9 mouse cellular contexts compared by ENCODE assay signal in genomic region chr1:139423931-139424330, GRCm38 (mm10). TPM values are rescaled to one million over a fixed set of nuclear protein-coding genes. Genes with fewer than 3 reads are reported as not detected.
DNase-seq lines count a peak whose midpoint lies in the region; ATAC-seq and TF ChIP-seq lines count a peak whose summit lies in the region.
"Had no signal": no experiment of that assay in that cellular context is flagged by ENCODE, and none has a peak within 500 bp of the region (broad histone marks: within the 10 kb centered on the region; RNA-seq: fewer than 3 reads in every experiment).

No protein-coding gene starts in this region.

- H3K4me3 ChIP-seq in heart, adult 2 months = peak overlapping the region; percentile 9; the same call in 1 of the 2 replicates
- peak overlapping the region; percentile 88 for H3K4me3 ChIP-seq in G1E (ENCODE audit: low read depth, low read length)
- H3K4me3 ChIP-seq in hindbrain, embryonic 13.5 days = peak overlapping the region; percentile 79
- peak overlapping the region; percentile 87 for H3K4me3 ChIP-seq in midbrain, embryonic 12.5 days

- H3K36me3 ChIP-seq in heart, adult 2 months (ENCODE audit: control insufficient read depth, insufficient read depth, low read length) = peaks cover 29% of the 10 kb centered on the region
- peaks cover 30% of the 10 kb centered on the region for H3K36me3 ChIP-seq in G1E (replicated peaks)
- peaks cover 4% of the 10 kb centered on the region for H3K36me3 ChIP-seq in hindbrain, embryonic 13.5 days
- peaks cover 4% of the 10 kb centered on the region for H3K36me3 ChIP-seq in midbrain, embryonic 12.5 days

- intact Hi-C loops in heart, adult 2 months (cut with DNase I) = loop anchor here (10.0 kb wide), 1 partner anchor 579 kb away; the partner anchor contains the start of gene Lhx9
- intact Hi-C loops in heart, postnatal 10 days (cut with DNase I) = loop anchor here (2.0 to 10.0 kb wide), 2 partner anchors 29 to 579 kb away; partner anchors contain the start of gene Lhx9

- H3K27ac ChIP-seq in heart, adult 2 months = no peak overlapping the region
- H3K27ac ChIP-seq in hindbrain, embryonic 13.5 days = no peak overlapping the region
- no peak overlapping the region for H3K27ac ChIP-seq in midbrain, embryonic 12.5 days (replicated peaks)

- H3K4me2 ChIP-seq in hindbrain, embryonic 13.5 days = peak overlapping the region; percentile 70
- peak overlapping the region; percentile 72 for H3K4me2 ChIP-seq in midbrain, embryonic 12.5 days (replicated peaks)

- H3K9ac ChIP-seq in heart, adult 2 months (ENCODE audit: low read depth, low read length) = peak overlapping the region; percentile 38; the same call in 1 of the 2 replicates
- H3K9ac ChIP-seq in hindbrain, embryonic 13.5 days = peak overlapping the region; percentile 94
- H3K9ac ChIP-seq in midbrain, embryonic 12.5 days (replicated peaks) = peak overlapping the region; percentile 94

- no peak for DNase-seq in heart, adult 2 months
- DNase-seq in heart, postnatal 10 days = no peak
- no peak for DNase-seq in G1E (ENCODE audit: low spot score)
- no peak for DNase-seq in cerebellum, adult 9-11 months
- no peak for DNase-seq in cerebellum, postnatal 14 days
- no peak for DNase-seq in testis, postnatal 14 days (ENCODE audit: low spot score)
- DNase-seq: lung, adult 18-20 months had no signal

- 14% methylated on average over 10 of the region's 10 CpGs for WGBS in heart, adult 2 months
- WGBS in hindbrain, embryonic 13.5 days = 46% methylated on average over 10 of the region's 10 CpGs
- 65% methylated on average over 10 of the region's 10 CpGs for WGBS in midbrain, embryonic 12.5 days

- TF ChIP-seq EP300 in heart, adult 2 months (IDR thresholded peaks at IDR 0.05; ENCODE audit: insufficient read depth, low read depth, low read length) = no peak

- H3K79me2 ChIP-seq in heart, adult 2 months (replicated peaks; ENCODE audit: control insufficient read depth, insufficient read depth, low read length) = peaks cover 3% of the 10 kb centered on the region; the same call in 1 of the 2 replicates

- no peak for TF ChIP-seq CTCF in heart, adult 2 months (IDR thresholded peaks at IDR 0.05)
- TF ChIP-seq CTCF in G1E (IDR thresholded peaks at IDR 0.05; ENCODE audit: low read depth, low read length) = no peak

- no peak for TF ChIP-seq POLR2A in heart, adult 2 months (IDR thresholded peaks at IDR 0.05; ENCODE audit: insufficient read depth, low read depth, low read length)

- ATAC-seq in G1E (ENCODE audit: extremely low read depth, insufficient number of reproducible peaks, low FRiP score, poor library complexity, severe bottlenecking) = no peak
- no peak for ATAC-seq in hindbrain, embryonic 13.5 days (ENCODE audit: low FRiP score)
- ATAC-seq in midbrain, embryonic 12.5 days (ENCODE audit: low FRiP score, low read depth) = no peak

- H3K9me3 ChIP-seq in G1E (replicated peaks) = no peaks in the 10 kb centered on the region
- H3K9me3 ChIP-seq in hindbrain, embryonic 13.5 days = no peaks in the 10 kb centered on the region
- no peaks in the 10 kb centered on the region for H3K9me3 ChIP-seq in midbrain, embryonic 12.5 days

- no peaks in the 10 kb centered on the region for H3K27me3 ChIP-seq in heart, adult 2 months (ENCODE audit: control insufficient read depth, insufficient read depth, low read length)
- H3K27me3 ChIP-seq in G1E (ENCODE audit: insufficient read depth, low read length) = no peaks in the 10 kb centered on the region
- no peaks in the 10 kb centered on the region for H3K27me3 ChIP-seq in hindbrain, embryonic 13.5 days
- H3K27me3 ChIP-seq in midbrain, embryonic 12.5 days = no peaks in the 10 kb centered on the region

- H3K4me1 ChIP-seq in heart, adult 2 months (ENCODE audit: control insufficient read depth, insufficient read depth, low read length) = peaks cover 17% of the 10 kb centered on the region
- peaks cover 51% of the 10 kb centered on the region for H3K4me1 ChIP-seq in G1E (ENCODE audit: insufficient read depth, low read depth, low read length)
- peaks cover 39% of the 10 kb centered on the region for H3K4me1 ChIP-seq in hindbrain, embryonic 13.5 days (replicated peaks)
- H3K4me1 ChIP-seq in midbrain, embryonic 12.5 days = peaks cover 36% of the 10 kb centered on the region

RNA-seq across cellular contexts. Expression of gene Zbtb41, which starts 1.8 kb away (rescaled TPM):
- 10 to 100 TPM; 20.5 to 23.4 TPM for total RNA-seq in heart, adult 2 months (2021)
- 2.9 and 8.5 TPM in 2 replicates for polyA plus RNA-seq in heart, adult 2 months (2012; rRNA removed)
- 10 to 100 TPM; 23.9 to 27.4 TPM for total RNA-seq in heart, postnatal 10 days (2021)
- total RNA-seq in G1E (2014; fragmentation: Nextera tagmentation) (28.6 and 29.3 TPM in 2 replicates), G1E (2017) (24.4 and 29.4 TPM in 2 replicates)
- polyA plus RNA-seq in G1E (2012) = 0.56 and 0.76 TPM in 2 replicates
- polyA plus RNA-seq in hindbrain, embryonic 13.5 days (2015; fragmentation: Nextera tagmentation; extraction: Ambion mirVana) = 12.8 and 13.6 TPM in 2 replicates
- 22.9 and 29.3 TPM in 2 replicates for polyA plus RNA-seq in midbrain, embryonic 12.5 days (2016; fragmentation: Nextera tagmentation; extraction: Ambion mirVana)

RNA-seq across cellular contexts. Expression of gene Aspm, which starts 30.6 kb away (rescaled TPM):
- under 1 TPM; 0.25 to 0.29 TPM for total RNA-seq in heart, adult 2 months (2021)
- polyA plus RNA-seq in heart, adult 2 months (2012; rRNA removed) = 0.08 and 0.12 TPM in 2 replicates
- total RNA-seq in heart, postnatal 10 days (2021) = 10 to 100 TPM; 10.3 to 10.4 TPM
- 83.9 and 107 TPM in 2 replicates for total RNA-seq in G1E (2014; fragmentation: Nextera tagmentation)
- total RNA-seq in G1E (2017) = 53.6 and 63.2 TPM in 2 replicates
- polyA plus RNA-seq in G1E (2012) = 5.3 and 5.4 TPM in 2 replicates
- polyA plus RNA-seq in hindbrain, embryonic 13.5 days (2015; fragmentation: Nextera tagmentation; extraction: Ambion mirVana) = 4.5 and 4.9 TPM in 2 replicates
- polyA plus RNA-seq in midbrain, embryonic 12.5 days (2016; fragmentation: Nextera tagmentation; extraction: Ambion mirVana) = 26.2 TPM in 2 replicates

RNA-seq across cellular contexts. Expression of gene Crb1, which starts 47.0 kb away (rescaled TPM):
- 1 to 10 TPM in 1 of 2 experiments, under 1 TPM in 1; 0.41 to 1.4 TPM for total RNA-seq in heart, adult 2 months (2021)
- polyA plus RNA-seq in heart, adult 2 months (2012; rRNA removed) = 0.10 and 0.79 TPM in 2 replicates
- total RNA-seq in heart, postnatal 10 days (2021) = under 1 TPM; 0.10 to 0.43 TPM
- total RNA-seq in G1E (2014; fragmentation: Nextera tagmentation) (not detected in 2 replicates), G1E (2017) (0.23 and 0.44 TPM in 2 replicates)
- polyA plus RNA-seq in G1E (2012) = not detected in 2 replicates
- polyA plus RNA-seq in hindbrain, embryonic 13.5 days (2015; fragmentation: Nextera tagmentation; extraction: Ambion mirVana) = 1.7 and 2.7 TPM in 2 replicates
- polyA plus RNA-seq in midbrain, embryonic 12.5 days (2016; fragmentation: Nextera tagmentation; extraction: Ambion mirVana) = 3.5 and 4.0 TPM in 2 replicates

Comparison
In these comparisons a context has a peak if more than half of its experiments do, and no peak if none do; other contexts are left out.
1. H3K4me3 ChIP-seq: peak in every context shown above with its lines; median percentile 88 in G1E; 87 in midbrain, embryonic 12.5 days; 79 in hindbrain, embryonic 13.5 days; 9 in heart, adult 2 months.
2. H3K9ac ChIP-seq: peak in every context shown above with its lines; median percentile 94 in hindbrain, embryonic 13.5 days; 94 in midbrain, embryonic 12.5 days; 38 in heart, adult 2 months.